Mouse (Mus musculus): ENCODE data around the gene Lgals7. TPM values are rescaled to one million over a fixed set of nuclear protein-coding genes. Genes with fewer than 3 reads are reported as not detected.
"Not testable (repeated sequence)": the region's sequence is repeated elsewhere in the genome, so short reads cannot be mapped to it uniquely, and the experiment has no call there.

Lgals7 gene
- total and polyA plus RNA-seq, 2 experiments: not detected

- no peaks in the 10 kb centered on the region for H3K79me2 ChIP-seq (ENCODE audit: control insufficient read depth, insufficient read depth, low read length)
- H3K4me1 ChIP-seq (ENCODE audit: control insufficient read depth, insufficient read depth, low read length): no peaks in the 10 kb centered on the region
- H3K27ac ChIP-seq (replicated peaks; ENCODE audit: insufficient read depth, low read depth, low read length): no peak overlapping the region
- TF ChIP-seq CTCF (IDR thresholded peaks at IDR 0.05; ENCODE audit: low read depth, low read length) (no peak), POLR2A (IDR thresholded peaks at IDR 0.05; ENCODE audit: extremely low read depth, insufficient read depth, low read length) (no peak)
- WGBS: 47% methylated on average over 33 of the region's 33 CpGs
- no peaks in the 10 kb centered on the region for H3K27me3 ChIP-seq (ENCODE audit: control insufficient read depth, insufficient read depth, low read length)
- H3K36me3 ChIP-seq (ENCODE audit: control insufficient read depth, insufficient read depth, low read length): no peaks in the 10 kb centered on the region
- no peak for DNase-seq (ENCODE audit: extremely low read depth, low read depth, low spot score)
- H3K9ac ChIP-seq (ENCODE audit: low read depth, low read length): 0 out of 2 replicates have a peak overlapping the region, but pooled peaks have one; percentile 31
- H3K4me3 ChIP-seq (ENCODE audit: insufficient read depth, low read depth, low read length): no peak overlapping the region
Measured at GRCm38 (mm10) chr7:28865481-28866300, 2.0 kb downstream of the Lgals7 start.

- DNase-seq (ENCODE audit: extremely low read depth, low read depth, low spot score): no peak
- Histone ChIP-seq H3K9ac (ENCODE audit: low read depth, low read length) (no peak overlapping the region), H3K79me2 (ENCODE audit: control insufficient read depth, insufficient read depth, low read length) (no peaks in the 10 kb centered on the region), H3K4me1 (ENCODE audit: control insufficient read depth, insufficient read depth, low read length) (no peaks in the 10 kb centered on the region), H3K27ac (replicated peaks; ENCODE audit: insufficient read depth, low read depth, low read length) (no peak overlapping the region), H3K36me3 (ENCODE audit: control insufficient read depth, insufficient read depth, low read length) (no peaks in the 10 kb centered on the region), H3K4me3 (ENCODE audit: insufficient read depth, low read depth, low read length) (no peak overlapping the region), H3K27me3 (ENCODE audit: control insufficient read depth, insufficient read depth, low read length) (no peaks in the 10 kb centered on the region)
- WGBS: 92% methylated on average over 28 of the region's 28 CpGs
- TF ChIP-seq POLR2A (IDR thresholded peaks at IDR 0.05; ENCODE audit: extremely low read depth, insufficient read depth, low read length): no peak
- no peak for TF ChIP-seq CTCF (IDR thresholded peaks at IDR 0.05; ENCODE audit: low read depth, low read length)
Measured at GRCm38 (mm10) chr7:28866769-28867507, 3.3 kb downstream of the Lgals7 start.

- H3K36me3 ChIP-seq (ENCODE audit: control insufficient read depth, insufficient read depth, low read length); H3K79me2 ChIP-seq (ENCODE audit: control insufficient read depth, insufficient read depth, low read length); H3K4me3 ChIP-seq (ENCODE audit: insufficient read depth, low read depth, low read length); H3K27ac ChIP-seq (replicated peaks; ENCODE audit: insufficient read depth, low read depth, low read length); H3K4me1 ChIP-seq (ENCODE audit: control insufficient read depth, insufficient read depth, low read length); H3K27me3 ChIP-seq (ENCODE audit: control insufficient read depth, insufficient read depth, low read length): not testable (repeated sequence)
- peak; percentile 78 for TF ChIP-seq CTCF (IDR thresholded peaks at IDR 0.05; ENCODE audit: low read depth, low read length)
- peak; percentile 60 for DNase-seq (ENCODE audit: extremely low read depth, low read depth, low spot score)
- peak overlapping the region; percentile 20; the same call in 1 of the 2 replicates for H3K9ac ChIP-seq (ENCODE audit: low read depth, low read length)
- 18% methylated on average over 23 of the region's 23 CpGs for WGBS
Measured at GRCm38 (mm10) chr7:28867508-28868340, 4.1 kb downstream of the Lgals7 start.

GRCm38 (mm10) chr7:28870901-28871664 lies 7.4 kb downstream of the Lgals7 start:
- Histone ChIP-seq H3K4me3 (ENCODE audit: insufficient read depth, low read depth, low read length) (no peak overlapping the region), H3K79me2 (ENCODE audit: control insufficient read depth, insufficient read depth, low read length) (no peaks in the 10 kb centered on the region), H3K27ac (replicated peaks; ENCODE audit: insufficient read depth, low read depth, low read length) (no peak overlapping the region), H3K4me1 (ENCODE audit: control insufficient read depth, insufficient read depth, low read length) (no peaks in the 10 kb centered on the region), H3K27me3 (ENCODE audit: control insufficient read depth, insufficient read depth, low read length) (no peaks in the 10 kb centered on the region), H3K36me3 (ENCODE audit: control insufficient read depth, insufficient read depth, low read length) (no peaks in the 10 kb centered on the region), H3K9ac (ENCODE audit: low read depth, low read length) (no peak overlapping the region)
- peak; percentile 65 for DNase-seq (ENCODE audit: extremely low read depth, low read depth, low spot score)
- WGBS: 61% methylated on average over 24 of the region's 24 CpGs
- TF ChIP-seq CTCF (IDR thresholded peaks at IDR 0.05; ENCODE audit: low read depth, low read length) (no peak), POLR2A (IDR thresholded peaks at IDR 0.05; ENCODE audit: extremely low read depth, insufficient read depth, low read length) (no peak)

GRCm38 (mm10) chr7:28874565-28874964 lies 10.9 kb downstream of the Lgals7 start:
- Histone ChIP-seq H3K4me3 (ENCODE audit: insufficient read depth, low read depth, low read length) (no peak overlapping the region), H3K79me2 (ENCODE audit: control insufficient read depth, insufficient read depth, low read length) (no peaks in the 10 kb centered on the region), H3K9ac (ENCODE audit: low read depth, low read length) (no peak overlapping the region), H3K4me1 (ENCODE audit: control insufficient read depth, insufficient read depth, low read length) (no peaks in the 10 kb centered on the region), H3K36me3 (ENCODE audit: control insufficient read depth, insufficient read depth, low read length) (no peaks in the 10 kb centered on the region), H3K27ac (replicated peaks; ENCODE audit: insufficient read depth, low read depth, low read length) (no peak overlapping the region), H3K27me3 (ENCODE audit: control insufficient read depth, insufficient read depth, low read length) (no peaks in the 10 kb centered on the region)
- no peak for DNase-seq (ENCODE audit: extremely low read depth, low read depth, low spot score)
- no peak for TF ChIP-seq CTCF (IDR thresholded peaks at IDR 0.05; ENCODE audit: low read depth, low read length)
- no peak for TF ChIP-seq POLR2A (IDR thresholded peaks at IDR 0.05; ENCODE audit: extremely low read depth, insufficient read depth, low read length)
- 90% methylated on average over 2 of the region's 2 CpGs for WGBS

Data from liver, adult 2 months (tissue).